Mouse (Mus musculus) brain, embryonic 14.5 days (tissue): Measurements from ENCODE around the gene Itgb2. TPM values are rescaled to one million over a fixed set of nuclear protein-coding genes. Genes with fewer than 3 reads are reported as not detected.
A peak's percentile ranks its signal among the peaks of the same experiment; 100 is the strongest.

ENCODE experiments used
- DNase-seq: peaks from one replicate; pipeline ENCODE4 v3.0.0-alpha.2; 2011; ENCODE audit warnings: low read depth
- CTCF ChIP-seq: fragments of 200-500 bp; IDR thresholded peaks from 2 replicates; pipeline ENCODE4 v1.5.1; 2012; ENCODE audit warnings: inconsistent platforms, mild to moderate bottlenecking, moderate library complexity, borderline replicate concordance; ENCODE audit not compliant: insufficient read depth, insufficient read length; ENCODE audit errors: extremely low read depth
- POLR2A ChIP-seq: fragments of 200-500 bp; IDR thresholded peaks from 2 replicates; pipeline ENCODE4 v1.6.1; 2012; ENCODE audit warnings: mild to moderate bottlenecking, inconsistent platforms, borderline replicate concordance; ENCODE audit not compliant: poor library complexity, insufficient read depth, insufficient read length, severe bottlenecking; ENCODE audit errors: extremely low read depth
- polyA plus RNA-seq: library from polyadenylated mRNA; depleted of rRNA; stranded (reverse); fragments of >200 nt; gene quantifications from 2 replicates; pipeline ENCODE4 v1.2.3, GENCODE M21; 2012; rRNA removed

Gene Itgb2
- polyA plus RNA-seq, 1 experiment = 0.94 TPM

GRCm38 (mm10) chr10:77608589-77608988, 78.5 kb downstream of the Itgb2 start:
- no peak for TF ChIP-seq CTCF
- no peak for TF ChIP-seq POLR2A
- DNase-seq = no peak

- TF ChIP-seq POLR2A = no peak
- no peak for TF ChIP-seq CTCF
- DNase-seq = peak; percentile 39
Observed at GRCm38 (mm10) chr10:77610221-77610961, 80.3 kb downstream of the Itgb2 start.

GRCm38 (mm10) chr10:77613409-77613808, 83.4 kb downstream of the Itgb2 start:
- TF ChIP-seq POLR2A = no peak
- no peak for TF ChIP-seq CTCF
- no peak for DNase-seq

Other genes with a start within 250 kb of the Itgb2 start
- gene Adarb1, start 112.0 kb upstream of the Itgb2 start, polyA plus RNA-seq = 18.0 and 22.4 TPM in 2 replicates
- gene Fam207a, start 14.5 kb upstream of the Itgb2 start, polyA plus RNA-seq = 38.1 and 38.8 TPM in 2 replicates
- gene Pttg1ip, start 51.5 kb downstream of the Itgb2 start, polyA plus RNA-seq = 70.0 and 74.8 TPM in 2 replicates
- gene Sumo3, start 75.8 kb downstream of the Itgb2 start, polyA plus RNA-seq = 368 and 420 TPM in 2 replicates
- not detected in 2 replicates for gene Gm49325, start 75.9 kb downstream of the Itgb2 start, polyA plus RNA-seq
- 56.9 and 57.7 TPM in 2 replicates for gene Ube2g2, start 92.0 kb downstream of the Itgb2 start, polyA plus RNA-seq
- 1.5 and 1.6 TPM in 2 replicates for gene Tspear, start 156.3 kb downstream of the Itgb2 start, polyA plus RNA-seq
- gene Gm19402, start 160.5 kb downstream of the Itgb2 start, polyA plus RNA-seq = not detected in 2 replicates
- gene Gm9508, start 167.0 kb downstream of the Itgb2 start, polyA plus RNA-seq = not detected in 2 replicates
- gene Gm10272, start 176.4 kb downstream of the Itgb2 start, polyA plus RNA-seq = not detected in 2 replicates
- not detected in 2 replicates for gene Gm10024, start 181.2 kb downstream of the Itgb2 start, polyA plus RNA-seq
- not detected in 2 replicates for gene Gm10142, start 185.6 kb downstream of the Itgb2 start, polyA plus RNA-seq
- not detected in 2 replicates for gene Krtap12-1, start 190.3 kb downstream of the Itgb2 start, polyA plus RNA-seq
- gene Gm10100, start 196.2 kb downstream of the Itgb2 start, polyA plus RNA-seq = not detected in 2 replicates
- gene Gm18596, start 212.4 kb downstream of the Itgb2 start, polyA plus RNA-seq = not detected in 2 replicates
- gene Gm9736, start 221.1 kb downstream of the Itgb2 start, polyA plus RNA-seq = not detected in 2 replicates
- gene Gm3233, start 229.4 kb downstream of the Itgb2 start, polyA plus RNA-seq = not detected in 2 replicates
- not detected in 2 replicates for gene Gm3238, start 241.1 kb downstream of the Itgb2 start, polyA plus RNA-seq
- not detected in 2 replicates for gene Gm7138, start 246.7 kb downstream of the Itgb2 start, polyA plus RNA-seq